ENCODE assay signal across 10 mouse cellular contexts in genomic region chr1:140171581-140172154, GRCm38 (mm10). TPM values are rescaled to one million over a fixed set of nuclear protein-coding genes. Genes with fewer than 3 reads are reported as not detected.
DNase-seq lines count a peak whose midpoint lies in the region; ATAC-seq and TF ChIP-seq lines count a peak whose summit lies in the region.
"Had no signal": no experiment of that assay in that cellular context is flagged by ENCODE, and none has a peak within 500 bp of the region (broad histone marks: within the 10 kb centered on the region; RNA-seq: fewer than 3 reads in every experiment).

No protein-coding gene starts in this region.

- H3K9ac ChIP-seq in intestine, postnatal 0 days (ENCODE audit: low read depth, low read length), result no peak overlapping the region
- H3K9ac ChIP-seq in intestine, embryonic 15.5 days, result no peak overlapping the region
- no peak overlapping the region for H3K9ac ChIP-seq in stomach, postnatal 0 days (ENCODE audit: low read length)
- H3K9ac ChIP-seq: lung, embryonic 15.5 days had no signal

- no peaks in the 10 kb centered on the region for H3K27me3 ChIP-seq in intestine, postnatal 0 days (replicated peaks; ENCODE audit: control insufficient read depth, insufficient read depth, low read length)
- H3K27me3 ChIP-seq in intestine, embryonic 15.5 days (replicated peaks), result no peaks in the 10 kb centered on the region
- no peaks in the 10 kb centered on the region for H3K27me3 ChIP-seq in stomach, postnatal 0 days (ENCODE audit: control insufficient read depth, insufficient read depth, low read length)
- H3K27me3 ChIP-seq: lung, embryonic 15.5 days had no signal

- H3K4me2 ChIP-seq in intestine, postnatal 0 days (replicated peaks; ENCODE audit: low read depth), result no peak overlapping the region; the same call in 1 of the 2 replicates
- H3K4me2 ChIP-seq in intestine, embryonic 15.5 days (replicated peaks), result no peak overlapping the region
- H3K4me2 ChIP-seq in stomach, postnatal 0 days (replicated peaks; ENCODE audit: low read depth), result no peak overlapping the region
- H3K4me2 ChIP-seq: lung, embryonic 15.5 days had no signal

- TF ChIP-seq EP300 in stomach, postnatal 0 days (optimal IDR thresholded peaks at IDR 0.05), result no peak

- H3K9me3 ChIP-seq in intestine, postnatal 0 days (ENCODE audit: control insufficient read depth), result no peaks in the 10 kb centered on the region
- no peaks in the 10 kb centered on the region for H3K9me3 ChIP-seq in intestine, embryonic 15.5 days
- H3K9me3 ChIP-seq in stomach, postnatal 0 days (ENCODE audit: control insufficient read depth, low read length), result no peaks in the 10 kb centered on the region
- H3K9me3 ChIP-seq: lung, embryonic 15.5 days had no signal

- H3K4me3 ChIP-seq in intestine, postnatal 0 days (ENCODE audit: low read depth, low read length), result no peak overlapping the region
- no peak overlapping the region for H3K4me3 ChIP-seq in intestine, embryonic 15.5 days (replicated peaks)
- no peak overlapping the region for H3K4me3 ChIP-seq in stomach, postnatal 0 days (ENCODE audit: low read depth, low read length)
- H3K4me3 ChIP-seq: lung, embryonic 15.5 days had no signal

- H3K4me1 ChIP-seq in intestine, postnatal 0 days (replicated peaks; ENCODE audit: control insufficient read depth, insufficient read depth, low read length), result no peaks in the 10 kb centered on the region
- no peaks in the 10 kb centered on the region for H3K4me1 ChIP-seq in intestine, embryonic 15.5 days (replicated peaks)
- H3K4me1 ChIP-seq in stomach, postnatal 0 days (replicated peaks; ENCODE audit: control insufficient read depth, insufficient read depth), result no peaks in the 10 kb centered on the region
- H3K4me1 ChIP-seq: lung, embryonic 15.5 days had no signal

- peak; percentile 9 to 16 for DNase-seq in right cerebral cortex, adult 2 months (ENCODE audit: low spot score in 2 of 2)
- DNase-seq in right cerebral cortex, postnatal 36 days (ENCODE audit: low spot score in 2 of 2), result no peak
- peak; percentile 54 for DNase-seq in brain, embryonic 14.5 days (ENCODE audit: low read depth)
- DNase-seq in stomach, postnatal 0 days (ENCODE audit: low spot score), result no peak
- DNase-seq in right cerebral cortex, postnatal 25 days, result no peak
- no peak for DNase-seq in heart, postnatal 4 days
- DNase-seq: adrenal gland, postnatal 10 days had no signal

- TF ChIP-seq POLR2A in brain, embryonic 14.5 days (IDR thresholded peaks at IDR 0.05; ENCODE audit: borderline replicate concordance, extremely low read depth, insufficient read depth, insufficient read length, poor library complexity, severe bottlenecking), result no peak

- no peak overlapping the region for H3K27ac ChIP-seq in intestine, postnatal 0 days (ENCODE audit: low read depth, low read length)
- no peak overlapping the region for H3K27ac ChIP-seq in intestine, embryonic 15.5 days
- no peak overlapping the region for H3K27ac ChIP-seq in stomach, postnatal 0 days (replicated peaks)
- H3K27ac ChIP-seq: lung, embryonic 15.5 days had no signal

- TF ChIP-seq CTCF in intestine, postnatal 0 days (IDR thresholded peaks at IDR 0.05; ENCODE audit: low read depth), result peak; percentile 78
- peak; percentile 45; the same call in 1 of the 2 replicates for TF ChIP-seq CTCF in brain, embryonic 14.5 days (IDR thresholded peaks at IDR 0.05; ENCODE audit: borderline replicate concordance, extremely low read depth, insufficient read depth, insufficient read length)
- TF ChIP-seq CTCF in stomach, postnatal 0 days (IDR thresholded peaks at IDR 0.05; ENCODE audit: low read depth), result peak; percentile 81

- no peak for ATAC-seq in intestine, postnatal 0 days
- no peak for ATAC-seq in intestine, embryonic 15.5 days
- ATAC-seq in stomach, postnatal 0 days (ENCODE audit: low FRiP score, low TSS enrichment), result no peak

- no peaks in the 10 kb centered on the region for H3K36me3 ChIP-seq in intestine, postnatal 0 days (ENCODE audit: control insufficient read depth, insufficient read depth)
- H3K36me3 ChIP-seq in intestine, embryonic 15.5 days, result no peaks in the 10 kb centered on the region
- no peaks in the 10 kb centered on the region for H3K36me3 ChIP-seq in stomach, postnatal 0 days (ENCODE audit: control insufficient read depth, insufficient read depth, low read length)
- H3K36me3 ChIP-seq: lung, embryonic 15.5 days had no signal

- 28% methylated on average over 4 of the region's 4 CpGs for WGBS in intestine, postnatal 0 days
- WGBS in intestine, embryonic 15.5 days, result 31% methylated on average over 4 of the region's 4 CpGs
- WGBS in stomach, postnatal 0 days, result 25% methylated on average over 4 of the region's 4 CpGs

RNA-seq across cellular contexts. Expression of gene Cfh, which starts 11.9 kb away (rescaled TPM):
- polyA plus RNA-seq in intestine, postnatal 0 days (2015; fragmentation: Nextera tagmentation; extraction: Ambion mirVana), result 2.8 and 3.1 TPM in 2 replicates
- 4.9 and 5.7 TPM in 2 replicates for polyA plus RNA-seq in intestine, embryonic 15.5 days (2015; fragmentation: Nextera tagmentation; extraction: Ambion mirVana)
- polyA plus RNA-seq in brain, embryonic 14.5 days (2012; rRNA removed), result 4.7 and 9.1 TPM in 2 replicates
- 4.7 and 5.3 TPM in 2 replicates for polyA plus RNA-seq in stomach, postnatal 0 days (2015; fragmentation: Nextera tagmentation; extraction: Ambion mirVana)
- total RNA-seq in heart, postnatal 4 days (2021), result 10 to 100 TPM; 27.8 to 28.8 TPM

Comparison
In these comparisons a context has a peak if more than half of its experiments do, and no peak if none do; other contexts are left out.
1. DNase-seq: peak in right cerebral cortex, adult 2 months (2 of 2) and brain, embryonic 14.5 days (single experiment); none in right cerebral cortex, postnatal 36 days (0 of 2), stomach, postnatal 0 days (single experiment), right cerebral cortex, postnatal 25 days (single experiment) and heart, postnatal 4 days (single experiment).
2. Peak in every context shown above with its lines, with median percentiles within 50 percentile points of each other: CTCF ChIP-seq.